16 mouse cellular contexts compared by ENCODE assay signal in the genomic region with DNA sequence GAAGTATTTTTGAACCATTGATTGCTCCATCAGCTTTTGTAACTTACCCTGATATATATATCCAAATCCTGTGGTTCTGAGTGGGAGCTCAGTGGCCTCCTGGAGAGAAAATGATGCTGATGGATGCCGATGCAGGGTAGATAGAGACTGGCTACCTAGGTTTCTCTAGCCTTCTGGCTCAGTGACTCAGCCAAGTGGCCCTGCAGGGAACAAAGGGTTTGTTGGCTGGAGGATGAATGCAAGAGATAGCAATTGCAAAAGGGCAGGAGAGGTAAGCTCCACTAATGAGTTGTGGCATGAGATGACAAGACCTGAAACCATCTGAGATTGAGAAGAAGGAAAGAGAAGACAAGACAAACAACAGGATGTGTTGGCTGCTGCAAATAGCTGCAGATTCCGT.
DNase-seq lines count a peak whose midpoint lies in the region.
"Had no signal": no experiment of that assay in that cellular context is flagged by ENCODE, and none has a peak within 500 bp of the region (broad histone marks: within the 10 kb centered on the region; RNA-seq: fewer than 3 reads in every experiment).

No protein-coding gene starts in this region.

- peak; percentile 4 for DNase-seq in cerebellum, adult 9-10 months
- DNase-seq in cerebellum, adult 11-12 months, result no peak
- peak; percentile 25 for DNase-seq in retina, postnatal 1 day
- no peak for DNase-seq in retina, embryonic 14.5 days (ENCODE audit: low spot score)
- peak; percentile 51 to 65 for DNase-seq in cerebellum, postnatal 14 days
- DNase-seq in spleen, adult 12 weeks (ENCODE audit: low spot score), result no peak
- no peak for DNase-seq in gastrocnemius, postnatal 14 days
- DNase-seq: adrenal gland, adult 8-10 months; adrenal gland, postnatal 25 days; embryo, embryonic 11 days; gastrocnemius, postnatal 36 days; heart, adult 2 months; heart, postnatal 14 days; heart, postnatal 4 days; kidney, adult 11 months; kidney, adult 8-10 months had no signal

- intact Hi-C loops in gastrocnemius, postnatal 14 days (cut with DNase I; ENCODE audit: low total_unique reads), result no loop called here

Comparison
In these comparisons a context has a peak if more than half of its experiments do, and no peak if none do; other contexts are left out.
1. DNase-seq: peak in cerebellum, adult 9-10 months (single experiment), retina, postnatal 1 day (single experiment) and cerebellum, postnatal 14 days (2 of 2); none in cerebellum, adult 11-12 months (single experiment), retina, embryonic 14.5 days (single experiment), spleen, adult 12 weeks (single experiment) and gastrocnemius, postnatal 14 days (single experiment).